Mouse (Mus musculus) liver, adult (tissue): ENCODE data around the gene Stx7.

Experiments used
- GATA4 ChIP-seq: IDR thresholded peaks from 2 replicates; pipeline ENCODE4 v1.6.1; 2014; ENCODE audit warnings: mild to moderate bottlenecking, low read length; ENCODE audit not compliant: insufficient replicate concordance

Gene Stx7

DNA sequence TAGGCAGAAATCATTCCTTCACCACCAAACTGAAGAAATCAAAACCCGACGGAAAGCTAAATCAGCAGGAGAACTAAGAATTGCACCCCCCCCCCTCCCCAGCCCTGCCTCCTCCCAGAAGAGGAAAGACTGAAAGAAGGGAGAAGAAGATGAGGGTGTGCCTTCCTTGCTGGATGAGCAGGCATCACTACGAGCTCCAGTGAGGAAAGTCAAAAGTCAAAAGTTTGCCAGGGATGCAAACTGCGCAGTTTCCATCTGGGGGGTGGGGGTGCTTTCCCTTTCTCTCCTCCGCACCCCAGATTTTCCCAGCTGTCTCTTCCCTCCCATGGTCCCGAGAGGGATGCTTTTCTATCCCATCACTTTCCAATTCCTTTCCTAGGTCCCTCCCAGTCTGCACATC is 73.8 kb downstream of the Stx7 start:
- TF ChIP-seq GATA4: no peak

DNA sequence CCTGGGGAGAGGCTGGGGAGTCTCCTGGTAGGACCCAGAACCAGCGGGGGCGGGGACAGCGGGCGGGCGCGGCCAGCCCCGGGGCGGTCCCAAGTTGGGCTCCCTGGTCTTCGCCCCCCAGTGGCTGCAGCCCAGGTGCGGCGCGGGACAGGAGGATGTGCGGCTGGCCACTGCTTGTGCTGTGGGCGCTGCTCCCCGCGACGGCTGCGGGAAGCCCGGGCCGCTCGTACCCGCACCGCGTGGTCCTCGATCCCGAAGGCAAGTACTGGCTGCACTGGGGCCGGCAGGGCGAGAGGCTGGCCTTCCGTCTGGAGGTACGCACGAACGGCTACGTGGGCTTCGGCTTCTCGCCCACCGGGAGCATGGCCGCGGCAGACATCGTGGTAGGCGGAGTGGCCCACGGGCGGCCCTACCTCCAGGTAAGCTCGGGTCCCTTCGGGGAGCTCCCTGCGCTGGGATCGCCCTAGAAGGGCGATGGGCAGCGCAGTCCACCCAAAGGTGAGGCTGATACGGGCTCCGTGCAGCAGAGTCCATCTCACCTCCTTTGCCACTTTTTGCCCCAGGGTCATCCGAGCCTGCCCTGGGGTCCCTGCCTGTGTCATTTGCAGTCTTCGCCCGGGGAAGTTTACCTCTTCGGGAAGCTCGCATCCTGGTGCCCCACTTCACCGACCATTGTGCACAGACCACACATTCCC is 74.5 kb downstream of the Stx7 start, which contains the start of gene Moxd1:
Gene Moxd1 (plus strand): TSS at position 69 of the 695 bp plus-strand sequence.
- no peak for TF ChIP-seq GATA4

DNA sequence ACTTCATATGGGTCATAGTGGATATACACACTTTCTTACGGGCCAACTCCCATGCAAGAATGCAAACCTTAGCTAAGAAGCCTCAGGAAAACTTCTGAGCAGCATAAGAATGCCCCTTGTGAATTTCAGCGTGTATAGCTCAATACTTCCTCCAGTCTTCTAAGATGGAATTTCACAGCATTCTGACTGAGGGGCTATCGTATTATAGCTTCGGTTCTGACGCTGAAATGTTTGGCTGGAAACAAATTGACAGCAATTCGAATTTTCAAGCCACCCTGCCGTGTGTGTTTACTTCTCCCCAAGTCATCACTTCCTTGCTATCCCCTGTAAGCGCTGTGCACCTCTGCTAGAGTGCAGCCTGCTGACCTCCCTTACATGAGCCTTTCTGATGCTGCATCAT is 75.5 kb downstream of the Stx7 start:
- no peak for TF ChIP-seq GATA4

DNA sequence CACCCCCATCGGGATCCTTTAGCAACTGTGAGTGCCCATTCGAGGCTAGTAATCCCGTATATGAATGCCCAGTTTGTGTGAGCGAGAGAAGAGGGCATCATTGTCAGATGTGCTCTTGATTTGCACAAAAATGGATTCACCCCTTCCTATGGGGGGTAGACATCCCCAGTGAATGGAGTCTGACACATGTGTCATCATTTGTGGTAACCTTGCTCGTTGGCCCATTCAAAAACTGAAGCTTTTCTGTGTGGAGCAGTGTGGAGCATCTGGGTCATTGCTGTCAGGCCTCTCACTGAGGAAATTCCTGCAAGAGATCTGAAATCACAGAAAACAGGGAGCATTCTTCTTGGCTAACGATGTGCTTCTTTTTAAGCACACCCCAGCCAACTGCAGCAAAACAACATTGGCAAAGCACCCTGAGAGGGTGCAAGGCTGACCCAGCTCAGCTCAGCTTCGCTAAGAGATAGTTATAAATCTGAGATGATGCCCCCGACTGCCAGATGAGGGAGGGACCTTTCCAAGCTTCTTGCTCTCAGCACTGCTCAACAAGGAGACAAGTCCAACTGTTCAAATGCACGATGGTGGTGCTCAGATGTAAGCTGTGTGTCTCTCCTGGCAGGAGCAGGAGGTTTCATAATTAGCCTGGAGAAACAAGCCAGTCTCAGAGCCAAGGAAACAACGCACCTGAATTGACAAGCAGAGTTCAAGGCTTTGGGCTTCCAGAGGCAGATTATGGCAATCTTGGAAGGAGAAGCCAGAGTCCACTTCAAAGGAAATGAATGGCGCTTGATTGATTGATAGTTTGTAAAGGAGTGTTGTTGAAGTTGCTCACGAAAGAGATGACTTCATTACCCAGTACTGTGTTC is 79.4 kb downstream of the Stx7 start:
- TF ChIP-seq GATA4: no peak

DNA sequence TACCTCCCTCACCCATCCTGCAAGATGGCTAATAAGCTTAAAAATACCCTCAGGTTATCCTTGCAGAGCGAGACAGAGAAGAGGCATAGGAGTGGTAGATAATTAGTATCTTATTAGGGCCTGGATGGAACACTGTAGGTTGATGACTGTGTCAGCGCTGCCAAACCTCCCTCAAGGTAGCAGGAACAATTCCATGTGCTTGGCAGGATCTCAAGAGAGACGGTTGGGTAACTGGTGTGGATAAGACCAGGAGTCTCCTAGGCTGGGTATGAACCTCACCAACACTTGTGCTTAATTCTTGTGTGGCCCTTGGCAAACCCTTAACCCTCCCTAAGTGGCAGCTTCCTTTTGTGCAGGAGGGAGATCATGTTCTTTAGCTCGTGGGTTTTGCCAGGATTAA is 83.2 kb downstream of the Stx7 start:
- TF ChIP-seq GATA4: no peak

DNA sequence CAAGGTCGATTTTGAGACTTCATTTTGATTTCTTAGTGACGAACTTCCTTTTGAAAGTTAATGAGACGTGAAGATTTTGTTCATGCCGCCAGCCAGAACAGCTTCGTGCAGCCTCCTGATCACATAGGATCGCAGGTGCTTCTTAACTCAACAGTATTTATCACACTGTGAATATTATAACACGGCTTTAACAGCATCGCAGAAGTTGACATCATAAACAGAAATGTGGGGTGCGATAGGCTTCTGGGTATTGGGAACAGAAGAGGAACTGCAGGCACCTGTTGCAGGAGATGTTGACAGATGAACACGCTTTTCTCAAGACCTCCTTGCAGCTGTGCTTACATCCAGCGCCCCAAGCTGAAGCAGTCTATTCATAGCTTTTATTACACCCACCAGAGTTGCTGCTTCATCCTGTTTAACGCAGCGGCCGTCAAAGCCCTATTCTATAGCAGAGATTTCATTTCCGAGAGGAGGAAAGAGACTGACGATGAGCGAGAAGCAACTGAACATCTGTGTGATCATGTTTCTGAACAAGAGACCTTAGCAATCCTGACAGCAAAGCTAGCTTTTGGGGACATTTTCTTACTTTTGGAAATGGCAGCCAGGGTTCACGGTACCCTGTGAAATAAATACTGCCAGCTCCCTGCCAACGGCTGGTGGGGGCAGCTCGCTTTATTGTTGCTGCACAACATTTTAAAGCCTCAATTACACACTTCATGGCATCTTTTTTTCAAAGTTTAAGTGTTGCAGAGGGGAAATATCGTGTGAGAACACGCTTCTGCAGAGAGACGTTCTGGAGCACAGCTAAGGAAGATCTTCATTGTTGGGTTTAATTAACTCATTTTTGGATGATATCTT is 86.6 kb downstream of the Stx7 start:
- no peak for TF ChIP-seq GATA4
